24 mouse cellular contexts compared by ENCODE assay signal in the genomic region with DNA sequence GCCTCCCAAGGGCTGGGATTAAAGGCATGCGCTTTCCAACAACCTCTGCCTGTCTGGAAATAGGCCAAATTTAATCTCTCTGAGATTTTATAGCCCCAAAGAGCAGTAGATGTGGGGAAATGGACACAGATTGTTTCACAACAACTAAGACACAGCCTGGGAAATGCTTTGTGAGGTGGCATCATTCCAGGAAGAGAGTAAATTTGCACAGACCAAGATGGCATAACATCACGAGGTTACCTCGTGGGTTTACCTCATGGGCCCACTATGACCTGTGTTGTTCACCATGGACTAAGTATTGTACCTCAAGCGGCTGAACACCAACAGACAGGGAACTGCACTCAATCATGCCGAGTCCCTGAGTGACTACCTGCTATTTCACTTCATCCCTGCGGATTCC. TPM values are rescaled to one million over a fixed set of nuclear protein-coding genes. Genes with fewer than 3 reads are reported as not detected.
DNase-seq lines count a peak whose midpoint lies in the region; ATAC-seq and TF ChIP-seq lines count a peak whose summit lies in the region.
"Had no signal": no experiment of that assay in that cellular context is flagged by ENCODE, and none has a peak within 500 bp of the region (broad histone marks: within the 10 kb centered on the region; RNA-seq: fewer than 3 reads in every experiment).

No protein-coding gene starts in this region.

- H3K27me3 ChIP-seq in liver, postnatal 0 days (ENCODE audit: insufficient read depth, low read length) = no peaks in the 10 kb centered on the region
- no peaks in the 10 kb centered on the region for H3K27me3 ChIP-seq in liver, embryonic 12.5 days (replicated peaks)
- H3K27me3 ChIP-seq: CH12.LX; embryonic facial prominence, embryonic 12.5 days; forebrain, embryonic 13.5 days; forebrain, embryonic 15.5 days had no signal

- H3K9me3 ChIP-seq in liver, postnatal 0 days (ENCODE audit: low read length) = no peaks in the 10 kb centered on the region
- H3K9me3 ChIP-seq in liver, embryonic 12.5 days (replicated peaks) = no peaks in the 10 kb centered on the region
- H3K9me3 ChIP-seq: embryonic facial prominence, embryonic 10.5 days; embryonic facial prominence, embryonic 12.5 days; forebrain, embryonic 13.5 days; forebrain, embryonic 15.5 days; G1E had no signal

- WGBS in liver, postnatal 0 days (ENCODE audit: insufficient replicate concordance) = 66% methylated on average over 6 of the region's 6 CpGs
- 79% methylated on average over 6 of the region's 6 CpGs for WGBS in liver, embryonic 12.5 days (ENCODE audit: insufficient replicate concordance)

- peaks cover 8% of the 10 kb centered on the region for H3K36me3 ChIP-seq in liver, postnatal 0 days (replicated peaks; ENCODE audit: insufficient read depth, low read length)
- 0 out of 2 replicates have a peak, but pooled peaks cover 4% of the 10 kb centered on the region for H3K36me3 ChIP-seq in liver, embryonic 12.5 days
- H3K36me3 ChIP-seq: embryonic facial prominence, embryonic 10.5 days; embryonic facial prominence, embryonic 12.5 days; forebrain, embryonic 15.5 days; G1E had no signal

- DNase-seq in liver, postnatal 0 days = no peak
- DNase-seq in 416B (ENCODE audit: low read depth) (peak; percentile 50), NIH3T3 (ENCODE audit: low read depth) (peak; percentile 49)
- no peak for DNase-seq in cerebellum, adult 9-10 months
- DNase-seq in frontal cortex, postnatal 36 days (ENCODE audit: low spot score in 2 of 2) = no peak
- DNase-seq in cerebellum, adult 9-11 months = no peak
- DNase-seq: adrenal gland, adult 8-10 months; adrenal gland, postnatal 14 days; adrenal gland, postnatal 36 days; B cell, adult 2 months; cerebellum, adult 11-12 months; cerebellum, adult 2 months; cerebellum, postnatal 10 days; cerebellum, postnatal 25 days; forebrain, postnatal 0 days had no signal

- no peak overlapping the region for H3K27ac ChIP-seq in liver, postnatal 0 days (ENCODE audit: low read depth)
- no peak overlapping the region for H3K27ac ChIP-seq in liver, embryonic 12.5 days
- H3K27ac ChIP-seq: embryonic facial prominence, embryonic 10.5 days; embryonic facial prominence, embryonic 12.5 days; forebrain, embryonic 13.5 days; forebrain, embryonic 15.5 days had no signal

- no peak overlapping the region for H3K4me2 ChIP-seq in liver, postnatal 0 days (ENCODE audit: low read depth, low read length)
- H3K4me2 ChIP-seq in liver, embryonic 12.5 days = no peak overlapping the region
- H3K4me2 ChIP-seq: embryonic facial prominence, embryonic 12.5 days; forebrain, embryonic 13.5 days; forebrain, embryonic 15.5 days had no signal

- no peak for TF ChIP-seq CTCF in liver, postnatal 0 days (IDR thresholded peaks at IDR 0.05; ENCODE audit: low read depth)

- H3K4me3 ChIP-seq in liver, postnatal 0 days (ENCODE audit: low read depth, low read length) = no peak overlapping the region
- no peak overlapping the region for H3K4me3 ChIP-seq in liver, embryonic 12.5 days
- H3K4me3 ChIP-seq: embryonic facial prominence, embryonic 10.5 days; embryonic facial prominence, embryonic 12.5 days; forebrain, embryonic 13.5 days; forebrain, embryonic 15.5 days had no signal

- peak; percentile 75 for ATAC-seq in liver, postnatal 0 days
- ATAC-seq in liver, embryonic 12.5 days = no peak
- ATAC-seq in granulocyte monocyte progenitor cell, adult 5-6 weeks (replicated peaks; ENCODE audit: poor library complexity, severe bottlenecking) = peak; percentile 56
- ATAC-seq: CD4-positive, CD25-positive, alpha-beta regulatory T cell, adult 4 months; forebrain, embryonic 13.5 days; forebrain, embryonic 15.5 days; forebrain, postnatal 0 days had no signal

- H3K4me1 ChIP-seq in liver, postnatal 0 days (ENCODE audit: insufficient read depth) = peaks cover 6% of the 10 kb centered on the region; the same call in 1 of the 2 replicates
- peaks cover 13% of the 10 kb centered on the region; the same call in 1 of the 2 replicates for H3K4me1 ChIP-seq in liver, embryonic 12.5 days
- H3K4me1 ChIP-seq: embryonic facial prominence, embryonic 12.5 days; forebrain, embryonic 13.5 days; forebrain, embryonic 15.5 days had no signal

- H3K9ac ChIP-seq in liver, postnatal 0 days (replicated peaks) = no peak overlapping the region
- no peak overlapping the region for H3K9ac ChIP-seq in liver, embryonic 12.5 days
- H3K9ac ChIP-seq: embryonic facial prominence, embryonic 12.5 days; forebrain, embryonic 13.5 days; forebrain, embryonic 15.5 days; forebrain, postnatal 0 days had no signal

- TF ChIP-seq EP300 in liver, postnatal 0 days (IDR thresholded peaks at IDR 0.05; ENCODE audit: low read depth) = no peak

RNA-seq across cellular contexts. Expression of gene Pecam1, which starts 52.1 kb away (rescaled TPM):
- polyA plus RNA-seq in liver, postnatal 0 days (2015; fragmentation: Nextera tagmentation; extraction: Ambion mirVana) = 9.2 TPM in 2 replicates
- polyA plus RNA-seq in liver, embryonic 12.5 days (2016; fragmentation: Nextera tagmentation; extraction: Ambion mirVana) = 10.7 and 12.3 TPM in 2 replicates
- 69.6 and 75.1 TPM in 2 replicates for total RNA-seq in granulocyte monocyte progenitor cell, adult 5-6 weeks (2014; fragmentation: Nextera tagmentation)
- total RNA-seq in granulocyte monocyte progenitor cell, adult 5-6 weeks (2017) = 46.1 and 46.6 TPM in 2 replicates
- polyA plus RNA-seq: G1E had no signal

RNA-seq across cellular contexts. Expression of gene Milr1, which starts 52.7 kb away (rescaled TPM):
- 4.1 and 5.1 TPM in 2 replicates for polyA plus RNA-seq in liver, postnatal 0 days (2015; fragmentation: Nextera tagmentation; extraction: Ambion mirVana)
- polyA plus RNA-seq in liver, embryonic 12.5 days (2016; fragmentation: Nextera tagmentation; extraction: Ambion mirVana) = 2.2 and 2.7 TPM in 2 replicates
- total RNA-seq in granulocyte monocyte progenitor cell, adult 5-6 weeks (2014; fragmentation: Nextera tagmentation) = 50.5 and 64.3 TPM in 2 replicates
- 72.3 and 85.6 TPM in 2 replicates for total RNA-seq in granulocyte monocyte progenitor cell, adult 5-6 weeks (2017)
- total RNA-seq: forebrain, postnatal 0 days had no signal

Comparison
In these comparisons a context has a peak if more than half of its experiments do, and no peak if none do; other contexts are left out.
1. DNase-seq: peak in 416B (single experiment) and NIH3T3 (single experiment); none in liver, postnatal 0 days (single experiment), cerebellum, adult 9-10 months (single experiment), frontal cortex, postnatal 36 days (0 of 2) and cerebellum, adult 9-11 months (single experiment).